In genomic region chr19:46049129-46049528, GRCm38 (mm10) we compare ENCODE assay signal across 24 mouse cellular contexts. TPM values are rescaled to one million over a fixed set of nuclear protein-coding genes. Genes with fewer than 3 reads are reported as not detected.
DNase-seq lines count a peak whose midpoint lies in the region; ATAC-seq and TF ChIP-seq lines count a peak whose summit lies in the region.
"Had no signal": no experiment of that assay in that cellular context is flagged by ENCODE, and none has a peak within 500 bp of the region (broad histone marks: within the 10 kb centered on the region; RNA-seq: fewer than 3 reads in every experiment).

No protein-coding gene starts in this region.

- 57% methylated on average over 4 of the region's 4 CpGs for WGBS in lung, embryonic 16.5 days

- TF ChIP-seq POLR2A in ES-Bruce4 (IDR thresholded peaks at IDR 0.05; ENCODE audit: insufficient read depth, low read length) = no peak

- no peak for TF ChIP-seq CTCF in ES-Bruce4 (IDR thresholded peaks at IDR 0.05; ENCODE audit: low read depth, low read length)

- H3K27me3 ChIP-seq in lung, embryonic 16.5 days (ENCODE audit: control insufficient read depth, insufficient read depth, low read depth, low read length) = no peaks in the 10 kb centered on the region
- H3K27me3 ChIP-seq in ES-Bruce4 (ENCODE audit: control insufficient read depth, insufficient read depth, low read length, poor library complexity, severe bottlenecking) = no peaks in the 10 kb centered on the region
- H3K27me3 ChIP-seq: embryonic facial prominence, embryonic 13.5 days; embryonic facial prominence, embryonic 15.5 days; forebrain, embryonic 12.5 days had no signal

- ATAC-seq in lung, embryonic 16.5 days (ENCODE audit: low read depth) = no peak
- ATAC-seq in megakaryocyte-erythroid progenitor cell, adult 5-6 weeks (replicated peaks; ENCODE audit: low FRiP score, low TSS enrichment, poor library complexity, severe bottlenecking) = no peak
- ATAC-seq: forebrain, embryonic 14.5 days; forebrain, embryonic 16.5 days had no signal

- no peak for DNase-seq in lung, postnatal 4 days
- DNase-seq in ES-CJ7 (ENCODE audit: low read depth, low spot score) (peak; percentile 75), ZHBTc4 (ENCODE audit: low read depth, low spot score) (peak; percentile 61)
- DNase-seq in urinary bladder, postnatal 25 days (ENCODE audit: low spot score) = no peak
- DNase-seq: adrenal gland, adult 2 months; adrenal gland, postnatal 10 days; adrenal gland, postnatal 25 days; cerebellum, adult 11 months; cerebellum, adult 18-20 months; cerebellum, adult 8-10 months; cerebellum, adult 9-11 months; cerebellum, postnatal 14 days; cerebellum, postnatal 36 days; embryo, embryonic 11 days had no signal

- no peak for TF ChIP-seq EP300 in ES-Bruce4 (IDR thresholded peaks at IDR 0.05; ENCODE audit: insufficient read depth, low read depth, low read length)

- no peak overlapping the region for H3K9ac ChIP-seq in lung, embryonic 16.5 days (ENCODE audit: low read length)
- H3K9ac ChIP-seq in ES-Bruce4 (ENCODE audit: low read depth, poor library complexity, severe bottlenecking) = no peak overlapping the region
- H3K9ac ChIP-seq: embryonic facial prominence, embryonic 13.5 days; embryonic facial prominence, embryonic 15.5 days; forebrain, embryonic 12.5 days had no signal

- peaks cover 8% of the 10 kb centered on the region for H3K4me1 ChIP-seq in lung, embryonic 16.5 days (replicated peaks; ENCODE audit: control insufficient read depth, insufficient read depth, low read length)
- H3K4me1 ChIP-seq in ES-Bruce4 (ENCODE audit: control insufficient read depth, insufficient read depth, low read length) = peaks cover 8% of the 10 kb centered on the region

- no peak overlapping the region for H3K4me2 ChIP-seq in lung, embryonic 16.5 days (ENCODE audit: low read depth, low read length)
- H3K4me2 ChIP-seq: embryonic facial prominence, embryonic 13.5 days; embryonic facial prominence, embryonic 15.5 days; forebrain, embryonic 12.5 days had no signal

- no peak overlapping the region for H3K4me3 ChIP-seq in lung, embryonic 16.5 days (ENCODE audit: low read length)
- H3K4me3 ChIP-seq in ES-Bruce4 (ENCODE audit: low read depth, low read length) = no peak overlapping the region
- H3K4me3 ChIP-seq: embryonic facial prominence, embryonic 13.5 days; embryonic facial prominence, embryonic 15.5 days; erythroblast, embryonic 14.5 days; forebrain, embryonic 10.5 days; forebrain, embryonic 12.5 days had no signal

- peak overlapping the region; percentile 30; the same call in 1 of the 2 replicates for H3K27ac ChIP-seq in lung, embryonic 16.5 days (ENCODE audit: low read length)
- H3K27ac ChIP-seq in ES-Bruce4 (ENCODE audit: insufficient read depth, low read length) = peak overlapping the region; percentile 45
- H3K27ac ChIP-seq: embryonic facial prominence, embryonic 13.5 days; embryonic facial prominence, embryonic 15.5 days; forebrain, embryonic 10.5 days; forebrain, embryonic 12.5 days had no signal

- no peaks in the 10 kb centered on the region for H3K9me3 ChIP-seq in lung, embryonic 16.5 days (ENCODE audit: control insufficient read depth, low read length)
- H3K9me3 ChIP-seq in ES-Bruce4 (replicated peaks; ENCODE audit: control insufficient read depth, insufficient read depth, low read length, poor library complexity, severe bottlenecking) = no peaks in the 10 kb centered on the region
- H3K9me3 ChIP-seq: embryonic facial prominence, embryonic 13.5 days; embryonic facial prominence, embryonic 15.5 days; forebrain, embryonic 10.5 days; forebrain, embryonic 12.5 days had no signal

- H3K36me3 ChIP-seq in lung, embryonic 16.5 days (ENCODE audit: control insufficient read depth, insufficient read depth, low read length) = no peaks in the 10 kb centered on the region
- H3K36me3 ChIP-seq in ES-Bruce4 (ENCODE audit: control insufficient read depth, insufficient read depth, low read length, poor library complexity, severe bottlenecking) = no peaks in the 10 kb centered on the region
- H3K36me3 ChIP-seq: embryonic facial prominence, embryonic 13.5 days; embryonic facial prominence, embryonic 15.5 days; forebrain, embryonic 10.5 days; forebrain, embryonic 12.5 days had no signal

RNA-seq across cellular contexts. Expression of gene Ldb1, which starts 4.1 kb away (rescaled TPM):
- polyA plus RNA-seq in lung, embryonic 16.5 days (2015; fragmentation: Nextera tagmentation; extraction: Ambion mirVana) = 55.3 and 70.7 TPM in 2 replicates
- 146 and 155 TPM in 2 replicates for polyA plus RNA-seq in ES-Bruce4 (2011; ENCODE audit: insufficient read depth, insufficient read length, low read depth, missing spikeins)
- 370 and 401 TPM in 2 replicates for total RNA-seq in megakaryocyte-erythroid progenitor cell, adult 5-6 weeks (2014; fragmentation: Nextera tagmentation)
- total RNA-seq in megakaryocyte-erythroid progenitor cell, adult 5-6 weeks (2017) = 268 and 296 TPM in 2 replicates

RNA-seq across cellular contexts. Expression of gene Pprc1, which starts 4.4 kb away (rescaled TPM):
- polyA plus RNA-seq in lung, embryonic 16.5 days (2015; fragmentation: Nextera tagmentation; extraction: Ambion mirVana) = 24.4 and 27.0 TPM in 2 replicates
- 114 and 141 TPM in 2 replicates for polyA plus RNA-seq in ES-Bruce4 (2011; ENCODE audit: insufficient read depth, insufficient read length, low read depth, missing spikeins)
- total RNA-seq in megakaryocyte-erythroid progenitor cell, adult 5-6 weeks (2014; fragmentation: Nextera tagmentation) = 139 and 168 TPM in 2 replicates
- total RNA-seq in megakaryocyte-erythroid progenitor cell, adult 5-6 weeks (2017) = 21.3 and 28.9 TPM in 2 replicates

RNA-seq across cellular contexts. Expression of gene Nolc1, which starts 26.5 kb away (rescaled TPM):
- 59.2 and 66.2 TPM in 2 replicates for polyA plus RNA-seq in lung, embryonic 16.5 days (2015; fragmentation: Nextera tagmentation; extraction: Ambion mirVana)
- 157 and 164 TPM in 2 replicates for polyA plus RNA-seq in ES-Bruce4 (2011; ENCODE audit: insufficient read depth, insufficient read length, low read depth, missing spikeins)
- total RNA-seq in megakaryocyte-erythroid progenitor cell, adult 5-6 weeks (2014; fragmentation: Nextera tagmentation) = 170 and 201 TPM in 2 replicates
- total RNA-seq in megakaryocyte-erythroid progenitor cell, adult 5-6 weeks (2017) = 271 and 318 TPM in 2 replicates

RNA-seq across cellular contexts. Expression of gene Hps6, which starts 45.8 kb away (rescaled TPM):
- polyA plus RNA-seq in lung, embryonic 16.5 days (2015; fragmentation: Nextera tagmentation; extraction: Ambion mirVana) = 10.2 and 11.1 TPM in 2 replicates
- 3.1 and 3.3 TPM in 2 replicates for polyA plus RNA-seq in ES-Bruce4 (2011; ENCODE audit: insufficient read depth, insufficient read length, low read depth, missing spikeins)
- total RNA-seq in megakaryocyte-erythroid progenitor cell, adult 5-6 weeks (2014; fragmentation: Nextera tagmentation) = 0.55 and 2.1 TPM in 2 replicates
- 2.0 and 3.8 TPM in 2 replicates for total RNA-seq in megakaryocyte-erythroid progenitor cell, adult 5-6 weeks (2017)

RNA-seq across cellular contexts. Expression of gene Armh3, which starts 50.8 kb away (rescaled TPM):
- polyA plus RNA-seq in lung, embryonic 16.5 days (2015; fragmentation: Nextera tagmentation; extraction: Ambion mirVana) = 16.9 and 18.0 TPM in 2 replicates
- polyA plus RNA-seq in ES-Bruce4 (2011; ENCODE audit: insufficient read depth, insufficient read length, low read depth, missing spikeins) = 17.1 and 18.6 TPM in 2 replicates
- total RNA-seq in megakaryocyte-erythroid progenitor cell, adult 5-6 weeks (2014; fragmentation: Nextera tagmentation) = 5.6 and 10.5 TPM in 2 replicates
- total RNA-seq in megakaryocyte-erythroid progenitor cell, adult 5-6 weeks (2017) = 4.6 and 8.2 TPM in 2 replicates
- polyA plus RNA-seq: erythroblast, embryonic 14.5 days had no signal

Comparison
In these comparisons a context has a peak if more than half of its experiments do, and no peak if none do; other contexts are left out.
1. DNase-seq: peak in ES-CJ7 (single experiment) and ZHBTc4 (single experiment); none in lung, postnatal 4 days (0 of 2) and urinary bladder, postnatal 25 days (single experiment).